Mouse (Mus musculus) A20 (cell line): ENCODE measurements at regions not wholly inside any gene's neighbourhood (a gene's known extent, or its start where the extent isn't known, plus 50 kb on each side); places are given as distances from the start of the nearest gene placed in this dataset.

Experiments used
- DNase-seq: peaks from one replicate; pipeline ENCODE4 v3.0.0-alpha.2; 2011; ENCODE audit warnings: low read depth, low spot score

DNA sequence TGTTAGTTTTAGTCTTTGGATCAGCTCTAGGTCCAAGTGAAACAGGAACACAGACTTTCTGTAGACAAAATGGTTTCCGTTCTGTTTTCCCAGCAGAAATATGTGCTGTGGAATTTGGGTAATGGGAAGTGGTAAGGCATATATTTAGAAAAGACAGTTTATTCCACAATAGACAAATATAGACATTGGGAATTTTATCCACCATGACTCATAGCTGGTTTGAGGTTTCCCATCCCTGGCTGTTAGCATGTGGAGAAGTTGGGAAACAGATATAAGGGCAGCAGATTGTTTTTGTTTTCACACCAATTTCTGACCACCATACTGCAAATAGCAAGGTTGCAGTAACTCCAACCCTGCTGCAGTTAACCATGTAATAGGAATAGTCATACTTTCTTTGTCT lies 385.0 kb upstream of the Adam34 start:
- DNase-seq = no peak

DNA sequence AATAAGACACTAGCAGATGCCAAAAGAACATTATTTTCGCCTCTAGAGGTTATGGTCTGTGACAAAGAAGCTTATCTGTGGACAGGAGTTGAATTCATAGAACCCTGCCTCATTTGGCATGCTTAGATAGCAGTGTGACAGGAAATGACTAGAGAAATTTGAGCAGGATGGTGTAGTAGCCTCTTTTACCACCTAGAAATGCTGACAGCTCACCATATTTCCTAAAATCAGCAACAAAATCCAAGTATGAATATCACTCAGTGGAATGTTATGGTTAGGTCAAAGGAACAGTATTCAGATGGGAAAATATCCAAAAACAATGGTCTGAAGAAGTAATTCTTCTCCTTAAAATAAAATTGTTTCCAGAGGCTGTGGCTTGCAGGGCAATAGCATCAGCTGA lies 383.6 kb upstream of the Adam34 start:
- DNase-seq = no peak

DNA sequence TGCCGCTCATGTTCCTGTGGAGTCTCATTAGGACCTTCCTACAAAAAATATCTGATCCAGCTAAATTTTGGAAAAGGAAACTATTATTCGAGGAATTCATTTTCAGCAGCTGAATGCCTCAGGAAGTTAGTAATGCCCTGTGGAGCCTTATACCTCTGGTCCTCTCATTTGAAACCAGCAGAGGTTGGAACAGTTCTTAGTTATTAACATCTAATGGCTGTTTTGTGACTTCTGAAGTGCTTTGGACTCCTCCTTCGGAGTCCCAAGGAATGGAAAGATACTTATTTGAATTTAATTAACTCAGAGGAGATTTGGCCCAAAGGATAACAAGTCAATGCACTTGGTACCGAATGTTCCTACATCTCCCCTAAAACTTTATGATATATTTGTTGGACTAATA lies 372.2 kb upstream of the Adam34 start:
- no peak for DNase-seq

GRCm38 (mm10) chr8:44058846-44059245 lies 349.0 kb upstream of the Adam34 start:
- no peak for DNase-seq

- no peak for DNase-seq
Observed at GRCm38 (mm10) chr8:44042572-44043355, 332.9 kb upstream of the Adam34 start.

DNA sequence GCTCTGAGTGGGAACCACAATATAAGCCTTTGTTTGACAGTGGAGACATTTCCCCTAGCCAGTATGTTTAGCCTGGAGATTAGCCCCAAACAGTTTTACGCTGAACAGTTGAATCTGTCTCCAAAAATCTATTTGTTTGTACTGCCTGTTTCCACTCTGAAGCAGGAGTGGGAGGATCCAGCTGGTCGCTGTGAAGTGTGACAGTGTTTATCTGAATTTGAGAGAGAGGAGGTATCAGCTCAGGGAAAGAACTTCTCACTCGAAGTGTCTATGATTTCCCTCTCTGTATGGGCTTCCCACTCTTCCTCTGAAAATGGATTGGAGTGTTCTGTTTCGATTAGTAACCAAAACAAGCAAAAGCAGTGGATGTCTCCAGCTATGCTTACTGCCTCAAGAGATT lies 324.4 kb upstream of the Adam34 start:
- DNase-seq = no peak

DNA sequence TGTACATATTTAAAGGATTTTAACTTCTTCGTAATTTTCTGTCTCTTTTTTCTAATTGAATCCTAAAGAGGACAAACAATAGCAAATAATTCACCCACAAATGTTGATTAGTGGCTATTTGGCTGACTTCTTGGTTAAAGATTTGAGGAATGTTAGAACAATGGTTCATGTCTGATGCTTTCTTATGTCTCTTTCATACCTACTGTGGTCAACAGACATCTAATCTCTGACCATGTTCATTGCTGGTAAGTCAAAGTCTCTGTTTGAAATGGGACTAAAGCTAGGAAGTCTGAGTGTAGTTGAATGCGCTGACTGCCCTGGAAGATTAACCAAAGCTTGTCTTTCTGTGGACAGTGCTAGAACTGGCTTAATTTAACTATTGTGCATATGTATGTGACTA lies 321.5 kb upstream of the Adam34 start:
- DNase-seq = no peak

DNA sequence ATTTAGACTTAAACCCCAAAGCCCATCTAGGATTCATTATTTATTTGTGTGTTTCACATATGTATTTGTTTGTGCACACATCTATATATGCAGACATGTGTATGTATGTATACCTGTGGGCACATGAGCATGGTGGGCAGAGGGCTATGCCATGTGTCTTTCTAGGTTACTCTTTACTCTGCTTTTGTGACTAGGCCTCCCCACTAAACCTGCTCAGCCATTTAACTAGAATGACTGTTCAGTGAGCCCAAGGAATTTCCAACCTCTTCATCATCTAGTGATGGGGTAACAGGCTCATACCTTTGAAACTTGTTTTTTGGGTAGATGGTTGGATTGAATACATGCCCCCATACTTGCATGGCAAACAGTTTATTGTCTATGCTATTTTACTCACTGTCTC lies 321.1 kb upstream of the Adam34 start:
- DNase-seq = no peak

DNA sequence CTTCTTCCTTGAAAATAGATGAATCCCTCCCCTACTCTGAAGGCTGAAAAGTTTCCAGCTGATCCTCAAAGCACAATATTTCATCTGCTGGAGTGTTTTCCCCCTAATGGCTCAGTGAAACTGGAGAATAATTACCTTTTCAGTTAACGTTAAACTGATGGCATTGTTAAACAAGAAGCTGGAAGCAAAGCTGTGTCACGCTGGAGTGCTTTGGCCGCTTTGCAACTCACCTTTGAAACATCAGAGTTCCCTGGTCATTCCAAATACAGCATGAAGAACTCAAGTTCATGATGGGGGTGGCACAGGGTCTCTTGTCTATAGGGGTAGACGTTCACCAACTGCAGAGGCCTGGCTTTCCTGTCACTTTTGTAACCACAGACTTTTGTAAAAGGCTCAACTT lies 317.9 kb upstream of the Adam34 start:
- no peak for DNase-seq

DNA sequence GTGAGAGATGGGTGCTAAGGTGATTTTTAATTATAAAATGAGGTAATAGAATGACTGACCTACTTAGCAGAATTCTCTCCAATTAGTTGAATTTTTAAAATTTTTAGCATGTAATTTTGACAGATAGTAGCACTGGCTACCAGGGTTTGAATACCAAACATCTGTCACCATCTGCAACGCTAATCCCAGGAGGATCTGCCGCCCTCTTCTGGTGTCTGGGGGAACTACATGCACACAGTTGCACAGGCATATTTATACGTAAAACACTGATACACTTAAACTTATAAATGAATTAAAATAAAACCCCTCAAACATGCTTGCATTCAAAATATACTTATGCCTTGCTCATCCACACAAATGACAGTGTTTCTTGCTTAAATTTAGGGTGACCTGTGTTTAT lies 316.1 kb upstream of the Adam34 start:
- peak; percentile 3 for DNase-seq

GRCm38 (mm10) chr8:44024028-44024427 lies 314.2 kb upstream of the Adam34 start:
- DNase-seq = no peak
